In the genomic region with DNA sequence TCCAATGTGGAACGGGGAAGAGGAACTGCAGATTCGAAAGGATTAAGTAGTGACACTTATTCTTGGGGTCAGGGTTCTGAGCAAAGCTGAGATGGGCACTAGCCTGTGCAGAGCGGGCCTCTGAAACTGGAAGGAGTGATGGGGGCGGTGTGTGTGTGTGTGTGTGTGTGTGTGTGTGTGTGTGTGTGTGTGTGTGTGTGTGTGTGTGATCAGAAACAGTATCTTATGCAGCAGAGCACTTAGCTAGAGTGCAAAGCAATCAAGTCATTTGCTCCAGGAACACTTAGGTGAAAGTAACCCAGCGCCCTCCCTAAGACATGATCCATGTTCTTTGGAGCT, we compare ENCODE assay signal across 8 mouse cellular contexts. TPM values are rescaled to one million over a fixed set of nuclear protein-coding genes. Genes with fewer than 3 reads are reported as not detected.
A peak's percentile ranks its signal among the peaks of the same experiment; 100 is the strongest.
DNase-seq lines count a peak whose midpoint lies in the region; ATAC-seq and TF ChIP-seq lines count a peak whose summit lies in the region.

No protein-coding gene starts in this region.

- H3K9me3 ChIP-seq in heart, embryonic 14.5 days (ENCODE audit: control insufficient read depth, low read length), result no peaks in the 10 kb centered on the region
- H3K9me3 ChIP-seq in intestine, embryonic 15.5 days, result no peaks in the 10 kb centered on the region

- WGBS in heart, embryonic 14.5 days, result 13% methylated on average over 4 of the region's 5 CpGs
- 6% methylated on average over 5 of the region's 5 CpGs for WGBS in intestine, embryonic 15.5 days

- H3K9ac ChIP-seq in heart, embryonic 14.5 days (ENCODE audit: low read length), result peak overlapping the region; percentile 91
- peak overlapping the region; percentile 85 for H3K9ac ChIP-seq in intestine, embryonic 15.5 days

- no peaks in the 10 kb centered on the region for H3K36me3 ChIP-seq in heart, embryonic 14.5 days (ENCODE audit: control insufficient read depth, insufficient read depth, low read length)
- no peaks in the 10 kb centered on the region for H3K36me3 ChIP-seq in intestine, embryonic 15.5 days
- no peaks in the 10 kb centered on the region for H3K36me3 ChIP-seq in myocyte (ENCODE audit: control insufficient read depth, insufficient read depth)

- peak overlapping the region; percentile 76 to 95 for H3K27ac ChIP-seq in heart, embryonic 14.5 days (replicated peaks in 1 of 2; ENCODE audit: control insufficient read depth in 1 of 2, insufficient read depth in 1 of 2, low read depth in 2 of 2, low read length in 2 of 2)
- peak overlapping the region; percentile 15 for H3K27ac ChIP-seq in brown adipose tissue, adult 24 weeks (replicated peaks; ENCODE audit: low read depth, low read length)
- H3K27ac ChIP-seq in intestine, embryonic 15.5 days, result peak overlapping the region; percentile 94; the same call in 1 of the 2 replicates

- TF ChIP-seq POLR2A in myocyte (IDR thresholded peaks at IDR 0.05; ENCODE audit: insufficient read length, low read depth), result no peak

- no peak for DNase-seq in heart, adult 8-10 months (ENCODE audit: low spot score)
- DNase-seq in CD8-positive naive resting alpha-beta T cell, adult 2 months (ENCODE audit: low read depth in 2 of 2, low spot score in 2 of 2), result peak; percentile 14 to 32
- no peak for DNase-seq in urinary bladder, postnatal 14 days (ENCODE audit: low spot score)
- no peak for DNase-seq in cerebellum, adult 9-11 months

- peak overlapping the region; percentile 84 for H3ac ChIP-seq in myocyte (ENCODE audit: control insufficient read depth, insufficient read length)

- H3K79me2 ChIP-seq in myocyte (ENCODE audit: control insufficient read depth, insufficient read depth), result peaks cover 54% of the 10 kb centered on the region

- no peaks in the 10 kb centered on the region for H3K27me3 ChIP-seq in heart, embryonic 14.5 days (ENCODE audit: control insufficient read depth, insufficient read depth, low read length)
- no peaks in the 10 kb centered on the region for H3K27me3 ChIP-seq in intestine, embryonic 15.5 days (replicated peaks)
- no peaks in the 10 kb centered on the region for H3K27me3 ChIP-seq in myocyte (ENCODE audit: control insufficient read depth, insufficient read depth, insufficient read length)

- no peak for ATAC-seq in heart, embryonic 14.5 days (ENCODE audit: insufficient number of reproducible peaks, insufficient read depth, low FRiP score, low read depth)
- no peak for ATAC-seq in intestine, embryonic 15.5 days

- H3K4me2 ChIP-seq in heart, embryonic 14.5 days (ENCODE audit: low read length), result peak overlapping the region; percentile 86
- peak overlapping the region; percentile 74 for H3K4me2 ChIP-seq in intestine, embryonic 15.5 days (replicated peaks)
- H3K4me2 ChIP-seq in myocyte (ENCODE audit: low read depth), result peak overlapping the region; percentile 71

- H3K4me1 ChIP-seq in heart, embryonic 14.5 days (ENCODE audit: control insufficient read depth in 2 of 2, insufficient read depth in 2 of 2, low read length in 2 of 2), result peaks cover 2 to 37% of the 10 kb centered on the region in 2 experiments
- H3K4me1 ChIP-seq in brown adipose tissue, adult 24 weeks (ENCODE audit: control insufficient read depth, insufficient read depth, insufficient read length, low read length), result peaks cover 16% of the 10 kb centered on the region
- 0 out of 2 replicates have a peak, but pooled peaks cover 11% of the 10 kb centered on the region for H3K4me1 ChIP-seq in intestine, embryonic 15.5 days (replicated peaks)

- peak overlapping the region; percentile 66 to 100 for H3K4me3 ChIP-seq in heart, embryonic 14.5 days (ENCODE audit: control insufficient read depth in 1 of 2, insufficient read depth in 1 of 2, low read depth in 1 of 2, low read length in 2 of 2)
- H3K4me3 ChIP-seq in brown adipose tissue, adult 24 weeks (ENCODE audit: insufficient read depth, low read depth, low read length), result peak overlapping the region; percentile 90
- H3K4me3 ChIP-seq in intestine, embryonic 15.5 days (replicated peaks), result peak overlapping the region; percentile 94
- peak overlapping the region; percentile 73 for H3K4me3 ChIP-seq in myocyte

TF ChIP-seq in myocyte, 11 proteins besides CTCF, POLR2A, EP300 and RAD21:
- no peak for TF ChIP-seq SRF (IDR thresholded peaks at IDR 0.05; ENCODE audit: control insufficient read depth, insufficient read length, low read depth)
- TF ChIP-seq POLR2AphosphoS2 (IDR thresholded peaks at IDR 0.05; ENCODE audit: insufficient read length, low read depth), result no peak
- TF ChIP-seq MAX (IDR thresholded peaks at IDR 0.05; ENCODE audit: low read depth), result no peak
- no peak for TF ChIP-seq MYOG (IDR thresholded peaks at IDR 0.05; ENCODE audit: control insufficient read depth in 1 of 3, insufficient read depth in 1 of 3, insufficient read length in 2 of 3, low read depth in 2 of 3)
- TF ChIP-seq TCF3 (IDR thresholded peaks at IDR 0.05; ENCODE audit: insufficient read length, low read depth), result no peak
- no peak for TF ChIP-seq E2F4 (IDR thresholded peaks at IDR 0.05; ENCODE audit: insufficient read depth)
- TF ChIP-seq REST (IDR thresholded peaks at IDR 0.05; ENCODE audit: insufficient read depth, insufficient read length), result no peak
- TF ChIP-seq TCF12 (IDR thresholded peaks at IDR 0.05; ENCODE audit: insufficient read depth, poor library complexity, severe bottlenecking), result no peak
- no peak for TF ChIP-seq MYOD1 (IDR thresholded peaks at IDR 0.05; ENCODE audit: control insufficient read depth in 1 of 3, insufficient read length in 2 of 3, low read depth in 2 of 3)
- no peak for TF ChIP-seq USF1 (IDR thresholded peaks at IDR 0.05; ENCODE audit: low read depth)
- no peak for TF ChIP-seq CEBPB (IDR thresholded peaks at IDR 0.05; ENCODE audit: insufficient read depth, poor library complexity, severe bottlenecking)

RNA-seq across cellular contexts. Expression of a gene that starts 2.0 kb away (rescaled TPM):
- polyA plus RNA-seq in heart, embryonic 14.5 days (2014; fragmentation: Nextera tagmentation; extraction: Ambion mirVana), result 61.0 and 67.2 TPM in 2 replicates
- 10 to 100 TPM; 41.7 to 49.2 (median 43.8) TPM for total RNA-seq in heart, adult 8-10 months (2022)
- 21.5 and 29.3 TPM in 2 replicates for polyA plus RNA-seq in brown adipose tissue, adult 24 weeks (2012; ENCODE audit: insufficient read depth, insufficient read length, missing spikeins)
- polyA plus RNA-seq in intestine, embryonic 15.5 days (2015; fragmentation: Nextera tagmentation; extraction: Ambion mirVana), result 43.8 and 47.5 TPM in 2 replicates
- polyA plus RNA-seq in myocyte (2012; fragmentation: generic; extraction: Trizol), result 34.0 TPM

Comparison
In these comparisons a context has a peak if more than half of its experiments do, and no peak if none do; other contexts are left out.
1. H3K27ac ChIP-seq: peak in every context shown above with its lines; median percentile 94 in intestine, embryonic 15.5 days; 86 in heart, embryonic 14.5 days; 15 in brown adipose tissue, adult 24 weeks.
2. DNase-seq: peak in CD8-positive naive resting alpha-beta T cell, adult 2 months (2 of 2); none in heart, adult 8-10 months (single experiment), urinary bladder, postnatal 14 days (single experiment) and cerebellum, adult 9-11 months (single experiment).
3. Peak in every context shown above with its lines, with median percentiles within 50 percentile points of each other: H3K4me2 ChIP-seq and H3K4me3 ChIP-seq.